Comparison of ENCODE assay signal across 8 mouse cellular contexts in genomic region chr1:63247831-63248359, GRCm38 (mm10). TPM values are rescaled to one million over a fixed set of nuclear protein-coding genes. Genes with fewer than 3 reads are reported as not detected.
A peak's percentile ranks its signal among the peaks of the same experiment; 100 is the strongest.
DNase-seq lines count a peak whose midpoint lies in the region; ATAC-seq and TF ChIP-seq lines count a peak whose summit lies in the region.

No protein-coding gene starts in this region.

- no peak for TF ChIP-seq CTCF in heart, postnatal 0 days (IDR thresholded peaks at IDR 0.05; ENCODE audit: low read depth)
- TF ChIP-seq CTCF in midbrain, postnatal 0 days (IDR thresholded peaks at IDR 0.05), result no peak

- no peak for TF ChIP-seq EP300 in heart, postnatal 0 days (IDR thresholded peaks at IDR 0.05; ENCODE audit: low read depth)

- no peak overlapping the region for H3K27ac ChIP-seq in heart, postnatal 0 days (ENCODE audit: low read depth)
- peak overlapping the region; percentile 57 for H3K27ac ChIP-seq in hindbrain, embryonic 15.5 days (replicated peaks)
- H3K27ac ChIP-seq in midbrain, postnatal 0 days (ENCODE audit: low read depth, low read length), result peak overlapping the region; percentile 75

- H3K36me3 ChIP-seq in heart, postnatal 0 days (replicated peaks; ENCODE audit: control insufficient read depth, insufficient read depth, low read length), result no peaks in the 10 kb centered on the region
- H3K36me3 ChIP-seq in hindbrain, embryonic 15.5 days, result no peaks in the 10 kb centered on the region
- H3K36me3 ChIP-seq in midbrain, postnatal 0 days (ENCODE audit: insufficient read depth, low read length), result no peaks in the 10 kb centered on the region

- H3K4me2 ChIP-seq in heart, postnatal 0 days (ENCODE audit: low read depth, low read length), result peak overlapping the region; percentile 40
- H3K4me2 ChIP-seq in hindbrain, embryonic 15.5 days, result peak overlapping the region; percentile 60
- H3K4me2 ChIP-seq in midbrain, postnatal 0 days (ENCODE audit: low read depth, low read length, poor library complexity, severe bottlenecking), result peak overlapping the region; percentile 51

- peak; percentile 7 for DNase-seq in heart, postnatal 0 days (ENCODE audit: low spot score)
- DNase-seq in heart, adult 18-20 months, result no peak
- DNase-seq in embryo, embryonic 9.5 days (ENCODE audit: extremely low spot score), result peak; percentile 64
- DNase-seq in midbrain, postnatal 0 days (ENCODE audit: low spot score), result no peak
- no peak for DNase-seq in ovary, postnatal 10 days (ENCODE audit: low spot score)
- DNase-seq in testis, postnatal 14 days (ENCODE audit: low spot score), result no peak

- no peaks in the 10 kb centered on the region for H3K4me1 ChIP-seq in heart, postnatal 0 days (ENCODE audit: control insufficient read depth, insufficient read depth)
- H3K4me1 ChIP-seq in hindbrain, embryonic 15.5 days (replicated peaks), result peaks cover 10% of the 10 kb centered on the region
- H3K4me1 ChIP-seq in midbrain, postnatal 0 days (ENCODE audit: insufficient read depth, low read length), result peaks cover 4% of the 10 kb centered on the region; the same call in 1 of the 2 replicates

- WGBS in heart, postnatal 0 days, result 4% methylated on average over 18 of the region's 18 CpGs
- WGBS in hindbrain, embryonic 15.5 days, result 2% methylated on average over 18 of the region's 18 CpGs
- WGBS in midbrain, postnatal 0 days, result 3% methylated on average over 17 of the region's 18 CpGs

- H3K9me3 ChIP-seq in heart, postnatal 0 days (replicated peaks; ENCODE audit: control insufficient read depth, low read length), result 0 out of 2 replicates have a peak, but pooled peaks cover 4% of the 10 kb centered on the region
- no peaks in the 10 kb centered on the region for H3K9me3 ChIP-seq in hindbrain, embryonic 15.5 days
- H3K9me3 ChIP-seq in midbrain, postnatal 0 days (ENCODE audit: low read length), result no peaks in the 10 kb centered on the region

- peaks cover 92% of the 10 kb centered on the region for H3K27me3 ChIP-seq in heart, postnatal 0 days (ENCODE audit: control insufficient read depth, insufficient read depth, low read length)
- H3K27me3 ChIP-seq in hindbrain, embryonic 15.5 days, result peaks cover 70% of the 10 kb centered on the region
- H3K27me3 ChIP-seq in midbrain, postnatal 0 days (ENCODE audit: insufficient read depth, low read length), result peaks cover 24% of the 10 kb centered on the region; the same call in 1 of the 2 replicates

- ATAC-seq in heart, postnatal 0 days (ENCODE audit: insufficient read depth, low read depth), result no peak
- no peak for ATAC-seq in hindbrain, embryonic 15.5 days (ENCODE audit: low FRiP score, low read depth)
- peak; percentile 70 for ATAC-seq in midbrain, postnatal 0 days (ENCODE audit: low FRiP score)
- ATAC-seq in cerebellum, adult (ENCODE audit: insufficient number of reproducible peaks, low FRiP score, low TSS enrichment), result no peak

- H3K4me3 ChIP-seq in heart, postnatal 0 days (ENCODE audit: low read depth, low read length), result peak overlapping the region; percentile 27
- peak overlapping the region; percentile 29 for H3K4me3 ChIP-seq in hindbrain, embryonic 15.5 days
- peak overlapping the region; percentile 23 for H3K4me3 ChIP-seq in midbrain, postnatal 0 days (ENCODE audit: low read depth, low read length)

- H3K9ac ChIP-seq in heart, postnatal 0 days (replicated peaks; ENCODE audit: low read depth, low read length), result no peak overlapping the region
- H3K9ac ChIP-seq in hindbrain, embryonic 15.5 days, result 0 out of 2 replicates have a peak overlapping the region, but pooled peaks have one; percentile 22
- H3K9ac ChIP-seq in midbrain, postnatal 0 days (replicated peaks; ENCODE audit: low read length, poor library complexity, severe bottlenecking), result no peak overlapping the region

RNA-seq across cellular contexts. Expression of gene Zdbf2, which starts 25.2 kb away (rescaled TPM):
- total RNA-seq in heart, postnatal 0 days (2014; rRNA removed; ENCODE audit: low replicate concordance), result 2.0 and 3.3 TPM in 2 replicates
- polyA plus RNA-seq in heart, postnatal 0 days (2015; fragmentation: Nextera tagmentation; extraction: Ambion mirVana), result 3.0 and 3.5 TPM in 2 replicates
- total RNA-seq in heart, adult 18-20 months (2021), result under 1 TPM; 0.22 to 0.41 TPM
- 30.4 and 37.8 TPM in 2 replicates for polyA plus RNA-seq in hindbrain, embryonic 15.5 days (2015; fragmentation: Nextera tagmentation; extraction: Ambion mirVana)
- total RNA-seq in midbrain, postnatal 0 days (2014; rRNA removed), result 31.6 and 35.3 TPM in 2 replicates
- 26.7 and 45.9 TPM in 2 replicates for polyA plus RNA-seq in midbrain, postnatal 0 days (2015; fragmentation: Nextera tagmentation; extraction: Ambion mirVana)

RNA-seq across cellular contexts. Expression of gene Gpr1, which starts 33.6 kb away (rescaled TPM):
- total RNA-seq in heart, postnatal 0 days (2014; rRNA removed; ENCODE audit: low replicate concordance), result not detected in 2 replicates
- 0.10 TPM in 1 of 2 replicates, not detected in the other for polyA plus RNA-seq in heart, postnatal 0 days (2015; fragmentation: Nextera tagmentation; extraction: Ambion mirVana)
- under 1 TPM; 0.17 to 0.51 TPM for total RNA-seq in heart, adult 18-20 months (2021)
- polyA plus RNA-seq in hindbrain, embryonic 15.5 days (2015; fragmentation: Nextera tagmentation; extraction: Ambion mirVana), result 0.44 and 0.73 TPM in 2 replicates
- total RNA-seq in midbrain, postnatal 0 days (2014; rRNA removed), result 0.16 and 1.2 TPM in 2 replicates
- polyA plus RNA-seq in midbrain, postnatal 0 days (2015; fragmentation: Nextera tagmentation; extraction: Ambion mirVana), result 1.2 TPM in 2 replicates

Comparison
In these comparisons a context has a peak if more than half of its experiments do, and no peak if none do; other contexts are left out.
1. DNase-seq: peak in heart, postnatal 0 days (single experiment) and embryo, embryonic 9.5 days (single experiment); none in heart, adult 18-20 months (0 of 2), midbrain, postnatal 0 days (single experiment), ovary, postnatal 10 days (single experiment) and testis, postnatal 14 days (single experiment).
2. Peak in every context shown above with its lines, with median percentiles within 50 percentile points of each other: H3K4me2 ChIP-seq and H3K4me3 ChIP-seq.